Mouse (Mus musculus): ENCODE measurements at regions not wholly inside any gene's neighbourhood (a gene's known extent, or its start where the extent isn't known, plus 50 kb on each side); places are given as distances from the start of the nearest gene placed in this dataset.

DNA sequence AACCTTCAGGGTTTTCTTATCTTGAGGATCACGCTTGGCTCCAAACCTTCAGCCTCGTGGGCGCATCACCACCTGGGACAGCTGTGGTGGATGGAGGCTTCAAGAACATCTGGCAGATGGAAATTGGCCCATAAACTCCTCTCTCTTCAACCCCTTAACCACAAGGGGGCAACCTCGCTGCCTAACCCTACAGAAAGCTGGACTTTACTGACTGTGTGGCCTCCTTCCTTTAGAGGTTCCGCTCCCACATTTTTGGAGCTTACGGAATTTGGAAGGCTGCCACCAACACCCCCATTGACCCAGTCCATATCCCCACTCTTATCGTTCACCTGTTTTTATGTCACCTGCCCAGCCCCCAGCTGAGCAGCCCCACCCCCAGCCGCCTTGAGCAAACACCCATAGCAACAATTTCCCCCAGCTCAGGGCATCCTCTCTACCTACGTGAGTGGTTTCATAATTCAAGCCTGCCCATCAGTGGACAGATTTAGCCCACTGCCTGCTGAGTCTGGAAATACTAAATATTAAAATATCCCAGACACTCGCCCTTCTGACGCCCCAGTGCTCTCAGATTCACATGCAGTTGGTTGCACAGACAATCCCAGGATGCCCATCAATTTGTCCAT, 167.0 kb upstream of the Slc22a22 start:
- no peak for DNase-seq (ENCODE audit: low spot score in 2 of 2)

DNA sequence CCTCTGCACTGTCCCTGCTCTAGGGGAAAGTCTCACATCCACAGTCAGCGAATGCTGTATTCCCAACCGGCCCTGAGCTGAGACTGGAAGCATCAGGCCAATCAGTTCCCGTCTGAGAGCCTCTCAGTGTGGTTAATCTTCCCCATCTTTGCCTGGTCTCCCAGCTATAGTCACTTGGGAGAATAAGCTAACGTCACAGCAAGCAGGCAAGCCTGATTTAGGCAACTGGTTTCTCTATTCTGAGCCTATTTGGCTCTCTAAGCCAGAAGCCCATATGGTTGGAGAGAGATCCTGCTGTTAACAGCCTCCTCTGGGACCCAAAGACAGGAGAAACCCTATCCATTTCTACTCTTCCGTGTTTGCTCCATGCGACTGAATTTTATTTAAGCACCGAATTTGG, 161.7 kb upstream of the Slc22a22 start:
- no peak for DNase-seq (ENCODE audit: low spot score in 2 of 2)

DNA sequence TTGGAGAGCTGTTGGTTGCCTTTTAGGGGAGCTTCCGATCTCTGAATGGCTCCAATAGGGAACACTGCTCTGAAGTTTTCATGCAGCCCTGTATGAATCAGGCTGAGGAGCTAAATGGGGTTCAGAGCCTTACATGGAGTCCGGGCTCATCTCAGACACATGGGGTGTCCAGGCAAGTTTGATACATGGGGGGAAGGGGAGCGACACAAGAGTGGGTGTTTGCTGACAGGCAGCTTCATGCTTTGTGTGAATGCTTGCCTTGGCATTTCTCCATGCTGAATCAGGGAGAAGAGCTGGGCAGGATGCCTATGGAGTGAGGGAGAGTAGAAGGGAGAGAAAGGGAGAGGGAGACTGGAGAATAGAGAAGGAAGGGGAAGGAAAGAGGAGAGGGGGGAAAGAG, 155.6 kb upstream of the Slc22a22 start:
- no peak for DNase-seq (ENCODE audit: low spot score in 2 of 2)

DNA sequence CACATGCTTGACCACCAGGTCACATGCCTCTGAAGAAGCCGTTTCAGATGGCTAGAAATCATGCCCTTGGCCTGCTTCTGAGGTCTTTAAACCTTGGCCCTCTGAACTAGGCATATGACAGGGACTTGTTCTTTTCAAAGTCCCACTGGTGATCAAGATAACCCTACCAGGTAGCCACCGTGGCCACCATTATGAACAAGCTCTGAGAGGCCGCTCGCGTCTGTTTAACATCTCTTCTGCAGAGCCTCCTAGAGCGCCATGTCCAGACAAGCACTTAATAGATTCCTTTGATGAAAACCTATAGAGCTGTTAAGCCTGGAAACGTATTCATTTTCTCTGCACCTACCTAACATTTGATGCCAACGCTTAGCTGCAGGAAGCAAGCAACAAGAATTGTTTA, 155.1 kb upstream of the Slc22a22 start:
- no peak for DNase-seq (ENCODE audit: low spot score in 2 of 2)

DNA sequence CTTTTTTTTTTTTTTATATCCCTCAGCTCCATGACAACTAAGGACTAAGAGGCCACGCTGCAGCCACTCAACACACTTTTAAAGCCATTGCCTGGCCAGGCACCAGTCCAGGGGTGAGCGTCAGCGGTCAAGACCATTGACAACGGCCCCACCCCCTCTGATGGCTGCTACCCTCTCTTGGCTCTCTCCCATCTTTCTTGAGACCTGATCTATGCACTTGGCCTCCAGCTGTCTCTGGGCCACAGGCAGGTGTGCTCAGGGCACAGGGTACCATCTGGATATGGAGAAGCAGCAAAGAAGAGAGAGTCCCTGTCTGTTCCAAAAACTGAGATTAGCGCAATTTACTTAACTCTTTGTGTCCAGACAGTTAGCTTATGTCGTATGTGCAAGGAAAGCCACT, 141.0 kb upstream of the Slc22a22 start:
- DNase-seq (ENCODE audit: low spot score in 2 of 2): no peak

DNA sequence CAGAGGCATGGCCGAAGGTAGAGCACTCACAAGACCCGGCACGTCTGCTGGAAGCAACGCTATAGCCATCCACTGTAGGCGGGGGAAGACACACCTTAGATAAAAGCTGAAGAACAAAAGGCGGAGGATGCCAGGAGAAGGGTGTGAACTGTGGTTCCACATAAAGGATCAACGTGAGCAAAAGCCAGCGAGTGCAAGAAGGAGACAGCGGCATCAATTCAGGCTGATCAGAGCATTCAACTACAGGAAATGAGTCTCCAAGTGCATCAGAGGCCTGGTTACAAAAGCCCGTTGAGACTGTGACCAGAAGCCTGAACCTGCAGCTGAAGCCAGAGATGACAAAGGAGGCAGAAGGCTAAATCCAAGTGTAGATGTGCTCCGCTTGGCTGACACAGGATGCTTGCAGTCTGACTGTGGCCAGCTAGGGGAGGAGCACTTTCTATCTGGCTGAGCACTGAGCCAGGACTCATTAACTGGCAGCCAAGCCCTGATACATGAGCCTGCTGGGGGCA, 139.5 kb upstream of the Slc22a22 start:
- no peak for DNase-seq (ENCODE audit: low spot score in 2 of 2)

DNA sequence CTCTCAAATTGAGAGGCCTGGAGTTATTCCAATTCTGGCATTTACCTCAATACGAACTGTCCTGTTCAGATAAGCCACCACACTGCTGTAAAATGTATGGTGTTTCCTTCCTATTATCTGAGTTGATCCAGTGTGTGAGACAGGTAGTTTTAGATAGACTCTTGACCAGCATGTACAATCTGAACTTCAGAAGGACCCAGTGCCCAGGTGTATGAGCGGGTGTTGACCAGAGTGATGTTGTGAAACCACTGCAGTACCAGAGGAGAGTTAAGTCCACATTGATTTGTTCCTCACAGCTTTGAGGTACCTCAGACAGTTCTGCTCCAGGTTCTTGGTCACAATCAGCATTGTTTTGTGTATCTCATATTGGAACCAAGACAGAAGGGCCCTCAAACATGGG, 132.6 kb upstream of the Slc22a22 start:
- no peak for DNase-seq (ENCODE audit: low spot score in 2 of 2)

DNA sequence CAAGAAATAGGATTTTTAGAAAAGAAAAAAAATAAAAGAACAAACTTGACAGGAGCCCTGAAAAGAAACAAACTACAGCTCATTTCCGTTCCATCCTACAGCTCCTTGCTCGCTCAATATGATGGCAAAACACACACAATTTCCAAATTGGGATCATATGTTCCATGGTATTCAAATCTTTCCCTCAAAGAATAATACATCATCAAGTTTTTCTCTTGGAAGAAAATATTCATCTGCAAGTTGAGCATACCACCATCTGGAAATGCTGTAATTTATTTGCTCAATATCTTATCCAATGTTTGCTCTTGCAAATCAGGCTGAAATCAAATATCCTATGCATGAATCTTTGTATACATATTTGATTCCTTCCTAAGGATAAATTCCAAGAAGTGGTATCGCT, 131.1 kb upstream of the Slc22a22 start:
- DNase-seq (ENCODE audit: low spot score in 2 of 2): no peak

DNA sequence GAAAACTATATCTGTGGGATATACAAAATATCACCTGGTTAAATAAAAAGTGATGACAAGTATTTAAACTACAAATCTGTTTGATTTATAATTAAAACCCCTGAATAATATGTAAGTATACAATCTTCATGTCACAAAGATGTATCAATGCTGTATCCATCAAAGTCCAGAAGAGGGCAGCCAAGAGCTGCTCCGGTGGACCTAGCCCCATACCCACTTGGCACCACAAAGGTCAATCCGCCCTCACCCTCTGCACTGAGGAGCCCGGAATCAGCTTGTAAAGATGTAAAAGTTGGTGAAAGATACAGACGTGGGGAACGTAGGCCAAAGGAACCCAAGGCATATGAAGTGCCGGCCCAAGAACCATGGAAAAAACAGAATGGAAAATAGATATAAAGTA, 123.1 kb upstream of the Slc22a22 start:
- peak in 1 of 2 experiments; percentile 22 for DNase-seq (ENCODE audit: low spot score in 2 of 2)

DNA sequence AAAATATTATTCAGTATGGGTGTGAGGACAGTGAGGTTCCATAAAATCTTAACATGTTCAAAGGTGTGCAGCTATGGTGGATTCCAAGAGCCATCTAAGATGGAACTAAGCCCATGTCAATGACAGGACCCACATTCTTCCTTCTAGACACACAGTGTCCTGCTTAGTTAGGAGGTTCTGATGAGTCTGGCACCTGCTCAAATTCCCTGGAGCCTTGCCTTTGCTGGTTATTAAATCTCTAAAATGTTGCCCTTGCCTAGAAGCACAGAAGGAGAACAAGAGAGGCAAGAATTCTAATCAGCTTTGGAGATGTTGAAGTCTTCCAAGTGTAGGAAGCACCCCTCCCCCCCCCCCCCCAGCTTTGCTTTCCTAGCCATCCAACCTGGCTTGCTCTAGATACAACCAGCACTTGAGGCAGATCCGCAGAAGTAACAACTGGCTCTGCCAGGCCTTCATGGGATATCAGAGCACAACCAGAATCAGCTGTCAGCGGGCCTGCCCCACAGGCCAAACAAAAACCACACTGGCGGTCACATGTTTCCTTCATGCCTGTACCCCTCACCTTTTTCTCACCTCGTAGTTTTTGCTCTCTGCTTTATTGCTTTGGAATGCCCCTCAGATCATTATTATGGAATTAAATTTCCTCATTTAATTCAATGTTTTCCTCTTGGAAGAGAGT, 116.0 kb upstream of the Slc22a22 start:
- DNase-seq (ENCODE audit: low spot score in 2 of 2): no peak

DNA sequence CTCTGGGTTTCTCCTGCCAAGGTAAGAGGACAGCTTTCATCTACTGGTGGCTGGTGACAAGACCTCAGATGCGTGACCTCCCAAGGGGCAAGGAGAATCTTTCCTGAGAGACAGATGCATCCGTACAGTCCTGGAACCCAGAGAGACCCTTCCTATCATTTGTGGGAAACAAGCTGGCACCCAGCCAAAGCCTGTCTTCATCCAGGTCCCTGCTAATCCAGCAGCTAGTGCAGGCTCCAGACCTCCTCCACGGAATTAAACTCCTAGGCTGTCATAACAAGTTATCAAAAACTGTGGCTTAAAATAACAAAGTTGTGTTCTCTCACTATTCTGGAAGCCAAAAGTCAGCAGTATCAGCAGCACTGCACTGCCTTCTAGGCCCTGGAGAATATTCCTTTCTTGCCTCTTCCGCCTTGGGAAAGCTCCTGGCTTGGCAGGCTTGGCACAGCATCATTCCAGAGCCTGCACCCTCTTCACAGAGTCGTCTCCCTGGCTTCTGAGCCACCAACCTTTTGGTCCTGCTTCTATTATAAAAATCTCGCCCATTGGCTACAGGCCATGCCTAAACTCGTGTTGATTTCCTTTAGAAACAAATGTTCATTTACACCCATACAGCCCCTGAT, 113.3 kb upstream of the Slc22a22 start:
- DNase-seq (ENCODE audit: low spot score in 2 of 2): no peak

DNA sequence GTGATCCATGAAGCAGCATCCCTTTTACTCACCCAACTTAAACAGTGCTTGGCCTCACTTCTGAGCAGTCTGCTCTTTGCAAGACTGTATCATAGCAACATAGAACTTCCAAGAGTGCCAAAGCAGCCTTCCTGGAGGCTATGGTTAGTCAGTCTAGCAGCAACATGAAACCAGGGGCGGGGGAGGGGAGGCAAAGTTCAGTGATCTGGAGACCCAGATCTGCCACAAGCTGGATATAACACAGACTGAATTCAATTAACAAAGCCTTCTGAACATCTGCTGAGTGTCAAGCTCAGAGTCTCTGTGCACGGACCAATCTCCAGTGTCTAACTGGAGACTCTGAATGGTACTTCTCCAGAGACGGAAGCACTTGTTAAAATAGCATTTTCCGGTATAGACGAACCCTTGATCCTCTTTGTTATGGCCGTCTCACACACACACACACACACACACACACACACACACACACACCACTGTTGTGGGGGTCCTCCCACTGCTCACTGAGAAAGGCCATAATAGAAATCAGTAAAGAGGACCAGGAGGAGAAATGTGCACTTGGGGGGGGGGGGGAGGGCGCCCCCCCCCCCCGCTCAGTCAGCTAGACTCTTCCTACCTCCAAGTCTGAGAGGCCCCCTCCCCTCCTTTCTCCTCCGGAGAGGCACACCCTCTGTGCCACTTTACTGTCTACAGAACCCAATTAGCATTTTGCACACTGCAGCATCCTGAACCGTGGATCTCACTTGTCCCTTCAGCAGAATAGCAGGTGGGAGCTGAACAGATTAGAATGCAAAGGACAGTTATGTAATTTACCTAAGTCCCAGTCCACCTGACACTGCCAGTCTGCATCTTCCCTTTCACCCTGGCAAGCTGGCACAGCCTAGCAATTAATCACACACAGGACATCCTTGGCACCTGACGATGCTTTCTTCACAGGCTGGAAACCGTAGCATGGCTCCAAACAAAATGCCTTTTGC, 112.3 kb upstream of the Slc22a22 start:
- DNase-seq (ENCODE audit: low spot score in 2 of 2): no peak

DNA sequence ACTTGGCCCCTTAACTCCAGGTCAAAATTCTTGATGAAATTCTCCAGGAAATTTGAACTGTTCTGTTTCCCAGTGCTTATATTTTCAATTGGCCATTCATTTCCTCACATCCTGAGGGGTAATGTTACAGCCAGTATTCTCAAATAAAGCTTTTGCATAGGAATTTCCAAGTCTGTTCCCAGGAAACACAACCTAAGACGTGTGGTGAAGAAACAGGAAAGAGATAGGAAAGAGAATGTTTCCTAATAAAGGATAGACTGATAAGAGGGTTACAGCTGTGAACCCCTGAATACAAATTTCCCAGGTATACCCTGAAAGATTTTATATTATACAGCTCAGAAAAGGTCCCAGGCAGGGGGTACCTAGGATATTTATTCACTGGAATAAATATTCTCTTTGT, 108.0 kb upstream of the Slc22a22 start:
- DNase-seq (ENCODE audit: low spot score in 2 of 2): no peak

DNA sequence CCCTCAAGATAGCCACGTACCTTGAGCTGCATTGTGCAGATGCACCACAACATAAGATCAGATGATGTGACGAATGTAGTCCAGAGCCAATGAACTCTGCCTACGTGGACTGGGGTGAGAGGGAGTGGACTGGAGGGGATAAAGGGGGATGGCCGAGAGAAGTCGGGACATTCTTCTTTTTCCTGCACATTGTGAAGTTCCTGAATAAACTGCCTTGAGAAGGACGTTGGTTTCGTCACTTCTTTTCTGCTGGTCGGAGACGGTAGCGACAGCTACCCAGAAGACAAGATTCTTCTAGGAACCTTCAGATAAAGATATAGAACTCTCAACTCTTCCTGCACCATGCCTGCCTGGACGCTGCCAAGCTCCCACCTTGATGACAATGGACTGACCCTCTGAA, 107.1 kb upstream of the Slc22a22 start:
- no peak for DNase-seq (ENCODE audit: low spot score in 2 of 2)

DNA sequence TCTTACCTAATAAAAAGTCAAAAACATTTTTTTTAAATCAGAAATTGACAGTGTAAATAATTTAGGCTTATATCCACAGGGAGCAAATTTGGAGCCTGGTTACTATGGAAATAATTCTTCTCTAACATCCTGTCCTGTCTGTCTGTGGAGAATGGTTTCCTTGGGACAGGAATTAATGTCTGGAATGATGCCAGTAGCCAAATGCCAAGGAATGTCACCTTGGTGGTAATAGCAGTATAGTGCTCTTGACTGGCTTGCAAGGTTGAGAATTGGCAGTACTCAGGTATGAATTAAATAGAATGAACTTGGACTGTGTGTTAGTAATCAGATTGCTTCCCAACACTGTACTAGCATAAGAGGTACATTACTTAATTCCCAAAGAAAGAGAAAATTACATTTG, 103.8 kb upstream of the Slc22a22 start:
- DNase-seq (ENCODE audit: low spot score in 2 of 2): no peak

DNA sequence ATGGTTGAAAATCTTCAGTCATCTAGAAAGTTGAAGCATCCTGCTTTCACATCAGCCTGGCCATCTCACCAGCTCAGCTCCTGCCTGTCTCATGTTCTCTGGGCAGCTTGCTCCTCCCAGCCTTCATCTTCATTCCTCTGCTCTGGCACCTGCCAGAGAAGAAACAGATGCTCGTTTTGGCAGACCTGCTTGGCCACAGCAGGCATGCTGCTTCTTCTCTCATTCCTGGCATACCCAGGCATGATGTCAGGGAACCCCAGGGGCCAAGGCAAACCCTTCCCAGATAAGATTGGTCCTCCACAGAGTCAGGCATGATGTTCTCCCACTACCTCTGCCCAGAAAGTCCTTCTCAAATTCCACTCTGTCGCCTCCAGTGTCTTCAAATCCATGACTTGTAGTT, 101.4 kb upstream of the Slc22a22 start:
- no peak for DNase-seq (ENCODE audit: low spot score in 2 of 2)

DNA sequence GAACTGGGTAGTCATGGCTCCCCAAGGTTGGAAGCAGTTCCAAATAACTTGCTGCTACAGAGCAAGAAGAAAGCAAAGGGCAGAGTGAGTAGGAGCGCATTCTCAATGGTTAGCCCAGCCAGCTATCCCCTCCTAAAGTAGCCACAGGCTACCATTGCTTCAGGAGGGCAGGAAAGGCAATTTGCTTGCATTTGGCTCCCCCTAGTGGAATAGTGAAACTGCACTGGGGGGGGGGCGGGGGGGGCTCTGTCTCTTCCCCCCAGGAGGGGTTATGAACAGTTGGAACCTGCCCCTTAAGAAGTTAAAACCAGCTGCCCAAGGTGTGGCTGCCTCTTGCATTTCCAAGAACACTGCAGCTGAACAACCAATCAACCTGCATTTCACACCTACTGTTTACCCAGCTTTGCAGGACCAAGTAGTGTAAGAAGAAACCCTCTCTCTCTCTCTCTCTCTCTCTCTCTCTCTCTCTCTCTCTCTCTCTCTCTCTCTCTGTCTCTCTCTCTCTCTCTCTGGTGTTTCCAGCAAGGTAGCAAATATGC, 96.7 kb upstream of the Slc22a22 start:
- no peak for DNase-seq (ENCODE audit: low spot score in 2 of 2)

DNA sequence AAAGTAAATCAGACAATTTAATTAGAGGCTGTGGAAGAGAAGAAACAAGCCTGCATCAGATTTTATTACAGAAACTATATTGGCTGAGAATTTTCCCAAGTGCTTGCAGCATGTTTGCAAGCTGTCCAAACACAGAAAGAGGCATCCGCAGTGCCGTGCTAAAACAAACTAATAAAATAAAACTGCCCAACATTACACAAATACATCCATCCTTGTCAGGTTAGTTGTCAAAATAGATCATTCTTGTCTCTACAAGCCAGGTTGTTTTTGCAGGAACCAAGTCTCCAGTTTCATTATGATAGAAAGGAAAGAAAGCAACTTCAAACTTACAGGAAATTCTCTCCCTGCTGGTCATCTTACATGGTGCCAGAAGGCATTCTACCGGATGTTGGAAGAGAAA, 95.0 kb upstream of the Slc22a22 start:
- no peak for DNase-seq (ENCODE audit: low spot score in 2 of 2)

DNA sequence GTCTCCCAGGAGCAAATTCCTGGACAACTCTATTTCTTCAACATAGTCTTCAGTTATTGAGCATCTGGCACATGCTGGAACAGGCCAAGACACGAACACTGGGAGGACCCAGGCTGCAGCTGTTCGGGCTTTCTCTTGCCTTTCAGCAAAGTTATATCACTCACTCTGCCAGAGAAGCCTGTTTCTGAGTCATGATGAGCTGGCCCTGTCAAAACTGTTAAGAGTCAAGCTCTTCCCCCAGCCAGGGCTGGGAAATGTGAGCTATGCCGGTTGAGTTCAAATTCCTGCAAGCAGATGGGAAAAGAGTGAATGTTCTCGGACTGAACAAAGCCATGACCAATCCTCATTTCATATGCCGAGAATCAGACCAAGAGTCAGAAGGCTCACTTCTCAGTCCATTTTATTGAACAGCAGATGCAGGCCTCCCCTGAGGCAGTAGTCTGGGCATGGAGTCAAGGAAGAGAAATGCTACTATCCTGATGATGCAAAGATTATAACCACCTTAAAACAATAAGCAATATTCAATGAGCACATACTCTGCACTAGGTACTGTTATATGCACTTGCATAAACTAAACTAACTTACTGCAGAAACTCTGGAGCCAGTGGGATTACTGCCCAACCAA, 90.7 kb upstream of the Slc22a22 start:
- DNase-seq (ENCODE audit: low spot score in 2 of 2): no peak

DNA sequence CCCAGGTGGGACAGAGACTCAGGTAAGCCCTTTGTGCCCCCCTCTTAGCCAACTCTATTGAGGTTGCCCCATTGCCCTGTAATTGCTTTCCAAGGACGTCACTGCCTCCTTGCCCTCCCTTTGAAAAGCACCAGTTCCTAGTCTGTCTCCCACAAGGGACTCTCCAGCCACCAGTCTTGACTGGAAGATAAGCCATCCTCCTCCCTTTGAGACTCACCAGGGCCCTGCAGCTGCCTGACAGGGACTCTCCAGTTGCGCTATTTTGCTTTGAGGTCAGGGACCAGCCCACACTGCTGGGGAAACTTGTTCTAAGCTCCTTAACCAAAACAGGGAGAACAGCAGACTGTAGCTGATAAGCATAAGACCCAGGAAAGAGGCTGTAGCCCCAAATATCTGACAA, 69.7 kb upstream of the Slc22a22 start:
- no peak for DNase-seq (ENCODE audit: low spot score in 2 of 2)

DNA sequence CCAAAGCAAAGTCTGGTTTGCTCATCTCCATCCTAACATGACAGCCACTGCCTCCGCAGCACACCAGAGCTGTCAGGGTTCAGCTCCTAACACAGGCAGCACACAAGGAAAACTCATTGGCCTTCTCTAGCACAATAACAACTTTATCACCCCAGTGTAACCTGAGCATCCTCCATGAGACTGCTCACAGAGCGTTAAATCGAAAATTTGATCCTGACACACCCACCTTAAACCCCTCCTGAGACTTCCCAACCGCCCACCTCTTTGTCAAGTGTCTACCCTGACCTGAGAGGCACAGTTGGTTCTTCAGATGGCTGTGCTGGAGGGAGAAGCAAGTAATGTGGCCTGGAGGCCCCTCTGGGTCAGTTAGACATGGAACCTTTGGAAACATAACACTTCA, 67.7 kb upstream of the Slc22a22 start:
- no peak for DNase-seq (ENCODE audit: low spot score in 2 of 2)

All from urinary bladder, postnatal 4 days (tissue).